Mouse (Mus musculus): ENCODE results near the gene Ankrd2. TPM values are rescaled to one million over a fixed set of nuclear protein-coding genes. Genes with fewer than 3 reads are reported as not detected.
"Not testable (repeated sequence)": the region's sequence is repeated elsewhere in the genome, so short reads cannot be mapped to it uniquely, and the experiment has no call there.

Ankrd2 gene
- polyA plus RNA-seq, 1 experiment from 2014 or later: 0.18 TPM

- Histone ChIP-seq H3K9ac (no peak overlapping the region), H3K27ac (no peak overlapping the region), H3K27me3 (replicated peaks) (no peaks in the 10 kb centered on the region), H3K4me2 (replicated peaks) (no peak overlapping the region), H3K36me3 (no peaks in the 10 kb centered on the region), H3K9me3 (no peaks in the 10 kb centered on the region), H3K4me3 (no peak overlapping the region), H3K4me1 (no peaks in the 10 kb centered on the region)
- WGBS: 84% methylated on average over 11 of the region's 11 CpGs
- ATAC-seq (ENCODE audit: low FRiP score, low read depth): no peak
Measured at GRCm38 (mm10) chr19:42068441-42069240, 32.8 kb downstream of the Ankrd2 start.

DNA sequence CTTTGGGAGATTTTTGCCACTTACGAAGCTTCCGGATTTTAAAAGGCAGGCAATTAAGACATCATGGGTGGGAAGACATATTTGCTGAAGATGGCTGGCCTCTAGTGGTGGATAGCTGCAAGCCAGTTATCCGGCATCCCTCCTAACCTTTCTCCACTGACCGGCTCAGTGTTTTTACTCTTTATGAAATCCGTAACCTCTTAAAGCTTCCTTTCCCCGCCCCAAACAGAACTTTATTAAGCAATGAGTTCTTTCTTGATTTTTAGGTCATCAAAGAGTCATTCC lies 33.4 kb downstream of the Ankrd2 start:
- H3K9ac ChIP-seq: no peak overlapping the region
- H3K4me2 ChIP-seq (replicated peaks): no peak overlapping the region
- 73% methylated on average over 6 of the region's 6 CpGs for WGBS
- no peak for ATAC-seq (ENCODE audit: low FRiP score, low read depth)
- H3K27ac ChIP-seq: no peak overlapping the region
- no peak overlapping the region for H3K4me3 ChIP-seq
- no peaks in the 10 kb centered on the region for H3K4me1 ChIP-seq
- H3K9me3 ChIP-seq: no peaks in the 10 kb centered on the region
- no peaks in the 10 kb centered on the region for H3K27me3 ChIP-seq (replicated peaks)
- peaks cover under 1% of the 10 kb centered on the region; the same call in 1 of the 2 replicates for H3K36me3 ChIP-seq

- ATAC-seq (ENCODE audit: low FRiP score, low read depth): no peak
- no peak overlapping the region for H3K9ac ChIP-seq
- no peaks in the 10 kb centered on the region for H3K27me3 ChIP-seq (replicated peaks)
- H3K36me3 ChIP-seq: peaks cover 21% of the 10 kb centered on the region
- H3K9me3 ChIP-seq: no peaks in the 10 kb centered on the region
- no peaks in the 10 kb centered on the region for H3K4me1 ChIP-seq
- H3K27ac ChIP-seq: no peak overlapping the region
- no peak overlapping the region for H3K4me2 ChIP-seq (replicated peaks)
- WGBS: 82% methylated on average over 7 of the region's 7 CpGs
- H3K4me3 ChIP-seq: no peak overlapping the region
Measured at GRCm38 (mm10) chr19:42071221-42071620, 35.4 kb downstream of the Ankrd2 start.

GRCm38 (mm10) chr19:42071886-42072608 lies 36.2 kb downstream of the Ankrd2 start:
- no peak overlapping the region for H3K27ac ChIP-seq
- no peaks in the 10 kb centered on the region for H3K27me3 ChIP-seq (replicated peaks)
- ATAC-seq (ENCODE audit: low FRiP score, low read depth): no peak
- no peak overlapping the region for H3K4me2 ChIP-seq (replicated peaks)
- no peaks in the 10 kb centered on the region for H3K9me3 ChIP-seq
- H3K9ac ChIP-seq: no peak overlapping the region
- no peaks in the 10 kb centered on the region for H3K4me1 ChIP-seq
- H3K36me3 ChIP-seq: peaks cover 26% of the 10 kb centered on the region
- WGBS: 87% methylated on average over 15 of the region's 15 CpGs
- H3K4me3 ChIP-seq: no peak overlapping the region

- H3K27me3 ChIP-seq (replicated peaks): no peaks in the 10 kb centered on the region
- H3K4me2 ChIP-seq (replicated peaks): no peak overlapping the region
- 85% methylated on average over 7 of the region's 7 CpGs for WGBS
- H3K4me1 ChIP-seq: no peaks in the 10 kb centered on the region
- no peaks in the 10 kb centered on the region for H3K9me3 ChIP-seq
- ATAC-seq (ENCODE audit: low FRiP score, low read depth): no peak
- H3K27ac ChIP-seq: no peak overlapping the region
- no peak overlapping the region for H3K4me3 ChIP-seq
- H3K9ac ChIP-seq: no peak overlapping the region
- peaks cover 29% of the 10 kb centered on the region for H3K36me3 ChIP-seq
Measured at GRCm38 (mm10) chr19:42072802-42073201, 37.0 kb downstream of the Ankrd2 start.

- Histone ChIP-seq H3K4me2 (replicated peaks) (no peak overlapping the region), H3K4me3 (no peak overlapping the region), H3K27ac (no peak overlapping the region), H3K27me3 (replicated peaks) (no peaks in the 10 kb centered on the region), H3K9me3 (no peaks in the 10 kb centered on the region), H3K4me1 (no peaks in the 10 kb centered on the region), H3K36me3 (peaks cover 29% of the 10 kb centered on the region), H3K9ac (no peak overlapping the region)
- ATAC-seq (ENCODE audit: low FRiP score, low read depth): no peak
- 84% methylated on average over 2 of the region's 2 CpGs for WGBS
Measured at GRCm38 (mm10) chr19:42075051-42075450, 39.3 kb downstream of the Ankrd2 start.

DNA sequence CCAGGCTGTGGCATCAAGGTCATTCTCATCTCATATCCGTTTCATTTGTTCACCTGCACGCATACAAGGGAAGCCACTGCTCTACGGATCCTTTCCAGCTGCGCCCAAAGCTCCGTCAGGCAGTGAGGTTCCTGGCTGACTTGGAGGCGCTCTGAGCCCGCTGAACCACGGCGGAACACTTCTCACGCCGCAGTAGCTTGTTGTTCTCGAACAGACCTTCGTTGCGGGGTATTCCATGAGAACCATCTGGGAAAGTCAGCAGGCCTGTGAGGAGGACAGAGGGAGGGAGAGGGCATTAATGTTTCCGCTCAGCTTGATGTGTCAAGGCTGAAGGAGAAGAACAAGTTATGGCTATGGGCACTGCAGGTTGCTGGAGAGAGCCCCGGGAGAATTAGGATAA lies 40.2 kb downstream of the Ankrd2 start:
- no peaks in the 10 kb centered on the region for H3K27me3 ChIP-seq (replicated peaks)
- peaks cover 29% of the 10 kb centered on the region for H3K36me3 ChIP-seq
- WGBS: 88% methylated on average over 16 of the region's 16 CpGs
- no peaks in the 10 kb centered on the region for H3K4me1 ChIP-seq
- no peaks in the 10 kb centered on the region for H3K9me3 ChIP-seq
- no peak overlapping the region for H3K4me2 ChIP-seq (replicated peaks)
- H3K9ac ChIP-seq: no peak overlapping the region
- no peak overlapping the region for H3K27ac ChIP-seq
- H3K4me3 ChIP-seq: no peak overlapping the region
- ATAC-seq (ENCODE audit: low FRiP score, low read depth): no peak

GRCm38 (mm10) chr19:42078566-42078965 lies 42.8 kb downstream of the Ankrd2 start:
- Histone ChIP-seq H3K9me3 (no peaks in the 10 kb centered on the region), H3K9ac (no peak overlapping the region), H3K27me3 (replicated peaks) (no peaks in the 10 kb centered on the region), H3K4me1 (no peaks in the 10 kb centered on the region), H3K27ac (no peak overlapping the region), H3K4me3 (no peak overlapping the region), H3K4me2 (replicated peaks) (no peak overlapping the region), H3K36me3 (peaks cover 29% of the 10 kb centered on the region)
- no peak for ATAC-seq (ENCODE audit: low FRiP score, low read depth)
- WGBS: 97% methylated on average over 8 of the region's 8 CpGs

DNA sequence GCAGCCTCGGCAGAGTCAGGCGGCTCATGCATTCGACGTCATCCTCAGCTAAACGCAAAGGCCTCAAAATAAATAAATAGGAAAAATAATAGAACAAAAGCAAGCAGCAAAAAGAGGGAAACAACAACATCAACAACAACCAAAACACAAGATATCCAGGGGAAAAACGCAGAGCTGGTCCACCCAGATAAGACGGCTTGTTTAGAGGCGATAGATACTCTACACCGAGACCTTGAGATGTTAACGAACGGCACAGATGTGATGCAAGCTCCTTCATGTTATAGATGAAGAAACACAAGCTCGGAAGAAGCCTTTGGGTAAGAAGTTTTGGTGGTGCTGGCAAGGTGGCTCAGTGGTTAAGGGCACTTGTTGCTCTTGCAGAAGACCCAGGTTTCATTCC lies 43.2 kb downstream of the Ankrd2 start:
- peaks cover 29% of the 10 kb centered on the region for H3K36me3 ChIP-seq
- H3K4me2 ChIP-seq (replicated peaks): no peak overlapping the region
- ATAC-seq (ENCODE audit: low FRiP score, low read depth): no peak
- no peak overlapping the region for H3K9ac ChIP-seq
- H3K4me3 ChIP-seq: no peak overlapping the region
- H3K4me1 ChIP-seq: no peaks in the 10 kb centered on the region
- 99% methylated on average over 12 of the region's 12 CpGs for WGBS
- H3K27me3 ChIP-seq (replicated peaks): no peaks in the 10 kb centered on the region
- H3K27ac ChIP-seq: no peak overlapping the region
- no peaks in the 10 kb centered on the region for H3K9me3 ChIP-seq

- Histone ChIP-seq H3K4me3 (no peak overlapping the region), H3K4me2 (replicated peaks) (no peak overlapping the region), H3K4me1 (no peaks in the 10 kb centered on the region), H3K36me3 (peaks cover 21% of the 10 kb centered on the region), H3K27ac (no peak overlapping the region), H3K9ac (no peak overlapping the region), H3K9me3 (no peaks in the 10 kb centered on the region), H3K27me3 (replicated peaks) (no peaks in the 10 kb centered on the region)
- no peak for ATAC-seq (ENCODE audit: low FRiP score, low read depth)
- WGBS: 80% methylated on average over 5 of the region's 5 CpGs
Measured at GRCm38 (mm10) chr19:42079950-42080349, 44.1 kb downstream of the Ankrd2 start.

DNA sequence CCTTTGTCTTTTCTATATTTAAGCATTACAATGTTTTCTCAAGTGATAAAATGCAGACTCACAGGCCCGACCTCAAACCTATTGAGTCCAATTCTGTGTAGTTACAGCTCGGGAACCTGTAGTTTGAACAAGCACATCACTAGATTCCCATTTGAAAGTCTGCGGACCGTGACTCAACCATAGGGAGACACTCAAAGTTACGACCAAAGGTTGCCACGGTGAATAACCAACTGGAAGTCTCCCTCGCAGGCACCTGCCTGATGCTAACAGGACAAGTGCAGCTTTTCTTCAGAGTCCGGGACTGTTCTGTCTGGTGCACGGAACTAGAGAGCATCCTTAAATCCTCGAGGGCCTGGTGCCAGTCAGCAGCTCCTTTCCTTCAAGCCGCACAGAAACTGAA lies 44.7 kb downstream of the Ankrd2 start:
- Histone ChIP-seq H3K27ac (no peak overlapping the region), H3K9ac (no peak overlapping the region)
- 76% methylated on average over 11 of the region's 11 CpGs for WGBS

DNA sequence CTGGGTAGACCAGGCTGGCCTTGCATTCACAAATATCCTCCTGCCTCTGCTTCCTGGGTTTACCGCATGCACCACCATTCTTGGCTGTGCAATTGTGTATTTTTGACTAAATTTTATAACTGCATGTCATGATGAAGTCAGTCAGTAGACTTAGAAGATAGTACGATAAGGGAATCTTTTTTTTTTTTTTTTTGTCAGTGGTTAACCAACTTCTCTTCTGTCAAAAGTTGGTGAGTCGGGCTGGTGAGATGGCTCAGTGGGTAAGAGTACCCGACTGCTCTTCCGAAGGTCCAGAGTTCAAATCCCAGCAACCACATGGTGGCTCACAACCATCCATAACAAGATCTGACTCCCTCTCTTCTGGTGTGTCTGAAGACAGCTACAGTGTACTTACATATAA lies 45.8 kb downstream of the Ankrd2 start:
- H3K4me3 ChIP-seq; H3K9me3 ChIP-seq; H3K4me1 ChIP-seq; H3K9ac ChIP-seq; H3K36me3 ChIP-seq; H3K4me2 ChIP-seq (replicated peaks); H3K27me3 ChIP-seq (replicated peaks); H3K27ac ChIP-seq; ATAC-seq (ENCODE audit: low FRiP score, low read depth): not testable (repeated sequence)
- WGBS: 96% methylated on average over 5 of the region's 5 CpGs

More for the DNA sequence above, 44.7 kb downstream of the Ankrd2 start:
- Histone ChIP-seq H3K9me3 (no peaks in the 10 kb centered on the region), H3K4me2 (replicated peaks) (no peak overlapping the region), H3K4me1 (peaks cover 2% of the 10 kb centered on the region), H3K27me3 (replicated peaks) (no peaks in the 10 kb centered on the region), H3K36me3 (peaks cover 16% of the 10 kb centered on the region), H3K4me3 (no peak overlapping the region)
- no peak for ATAC-seq (ENCODE audit: low FRiP score, low read depth)

DNA sequence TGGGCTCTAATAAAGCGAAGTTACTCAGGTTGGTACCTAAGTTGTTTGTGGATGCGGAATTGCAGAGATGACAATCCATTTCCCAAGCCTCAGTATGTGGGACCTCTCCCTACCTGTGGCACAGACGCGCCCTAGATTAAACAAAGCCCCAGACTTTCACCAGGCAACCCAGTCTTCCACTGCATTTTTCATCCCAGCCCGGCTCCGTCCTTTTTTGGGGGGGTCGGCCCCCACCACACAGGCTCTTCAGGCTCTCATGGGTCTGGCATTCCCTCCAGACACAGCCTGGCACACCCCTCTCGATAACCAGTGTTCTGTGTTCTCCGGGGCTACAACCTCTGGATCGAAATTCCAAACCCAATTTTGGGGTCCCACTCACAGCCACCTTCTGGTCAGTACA lies 49.9 kb downstream of the Ankrd2 start:
- 7% methylated on average over 10 of the region's 10 CpGs for WGBS
- Histone ChIP-seq H3K4me2 (replicated peaks) (peak overlapping the region; percentile 93), H3K4me3 (peak overlapping the region; percentile 80), H3K27me3 (replicated peaks) (no peaks in the 10 kb centered on the region), H3K36me3 (no peaks in the 10 kb centered on the region), H3K4me1 (peaks cover 17% of the 10 kb centered on the region), H3K9me3 (no peaks in the 10 kb centered on the region), H3K9ac (peak overlapping the region; percentile 77), H3K27ac (no peak overlapping the region)
- ATAC-seq (ENCODE audit: low FRiP score, low read depth): no peak
